Mouse (Mus musculus) adrenal gland, postnatal 4 days (tissue): Measurements from ENCODE around the gene Toe1. TPM values are rescaled to one million over a fixed set of nuclear protein-coding genes. Genes with fewer than 3 reads are reported as not detected.
"Not testable (repeated sequence)": the region's sequence is repeated elsewhere in the genome, so short reads cannot be mapped to it uniquely, and the experiment has no call there.

ENCODE experiments used
- DNase-seq, 2 experiments: peaks; one replicate each; pipeline ENCODE4 v3.0.0; 2021 to 2022; ENCODE audit warnings: low spot score in 2 of 2, mixed read lengths in 2 of 2
- long read RNA-seq, 2 experiments: library from polyadenylated mRNA; stranded (forward); transcript quantifications; one replicate each; pipeline ENCODE4 v2.0.0; 2021
- total RNA-seq, 2 experiments: library from RNA; stranded (reverse); gene quantifications; 2 replicates each; pipeline ENCODE4 v1.2.3; 2021

The Toe1 gene
- 10 to 100 TPM; 25.1 to 28.3 TPM for total RNA-seq
- long read RNA-seq, experiment 1, transcript Toe1-201 (8 exons, 2,090 nt) = major isoform, 15 of 23 reads
- long read RNA-seq, experiment 1, partial matches to known transcripts = 0 of 23 reads
- long read RNA-seq, experiment 1, other reads (novel, unspliced or antisense) = 7 of 23 reads
- long read RNA-seq, experiment 2, transcript Toe1-201 (8 exons, 2,090 nt) = major isoform, 25 of 37 reads
- long read RNA-seq, experiment 2, partial matches to known transcripts = 1 of 37 reads
- long read RNA-seq, experiment 2, other reads (novel, unspliced or antisense) = 11 of 37 reads

GRCm38 (mm10) chr4:116807197-116808129 is at the start of gene Toe1, which contains the start of gene Mutyh:
Gene Toe1 (minus strand): TSS chr4:116807640.
Gene Mutyh (plus strand): TSS chr4:116807723.
- peak; percentile 75 to 90 for DNase-seq

GRCm38 (mm10) chr4:116857203-116857602 is 49.8 kb upstream of the Toe1 start:
- no peak for DNase-seq

- no peak for DNase-seq
Measured at GRCm38 (mm10) chr4:116854286-116854685, 46.8 kb upstream of the Toe1 start.

GRCm38 (mm10) chr4:116849901-116850300 is 42.5 kb upstream of the Toe1 start:
- no peak for DNase-seq

GRCm38 (mm10) chr4:116844324-116844723 is 36.9 kb upstream of the Toe1 start:
- DNase-seq = no peak

GRCm38 (mm10) chr4:116840841-116841240 is 33.4 kb upstream of the Toe1 start:
- DNase-seq = no peak

GRCm38 (mm10) chr4:116840096-116840495 is 32.7 kb upstream of the Toe1 start:
- DNase-seq = not testable (repeated sequence)

GRCm38 (mm10) chr4:116838999-116839398 is 31.6 kb upstream of the Toe1 start:
- DNase-seq = no peak

- no peak for DNase-seq
Measured at GRCm38 (mm10) chr4:116830070-116830368, 22.6 kb upstream of the Toe1 start.

- DNase-seq = no peak
Measured at GRCm38 (mm10) chr4:116829364-116830069, 22.1 kb upstream of the Toe1 start.

- DNase-seq = no peak
Measured at GRCm38 (mm10) chr4:116827819-116828218, 20.4 kb upstream of the Toe1 start.

- peak; percentile 24 to 44 for DNase-seq
Measured at GRCm38 (mm10) chr4:116824541-116825004, 17.1 kb upstream of the Toe1 start.

GRCm38 (mm10) chr4:116821694-116822016 is 14.2 kb upstream of the Toe1 start, which contains the start of gene Hpdl:
Gene Hpdl (minus strand): TSS chr4:116821707.
- no peak for DNase-seq

- peak; percentile 57 for DNase-seq
Measured at GRCm38 (mm10) chr4:116820902-116821693, 13.7 kb upstream of the Toe1 start.

GRCm38 (mm10) chr4:116819968-116820901 is 12.8 kb upstream of the Toe1 start:
- no peak for DNase-seq

- no peak for DNase-seq
Measured at GRCm38 (mm10) chr4:116817486-116817885, 10.0 kb upstream of the Toe1 start.

- DNase-seq = no peak
Measured at GRCm38 (mm10) chr4:116815276-116815675, 7.8 kb upstream of the Toe1 start.

GRCm38 (mm10) chr4:116811012-116811411 is 3.6 kb upstream of the Toe1 start:
- DNase-seq = no peak

- DNase-seq = no peak
Measured at GRCm38 (mm10) chr4:116799901-116800300, 7.5 kb downstream of the Toe1 start.
